ENCODE assay signal across 9 mouse cellular contexts in genomic region chr7:120754671-120755070, GRCm38 (mm10). TPM values are rescaled to one million over a fixed set of nuclear protein-coding genes. Genes with fewer than 3 reads are reported as not detected.
DNase-seq lines count a peak whose midpoint lies in the region; ATAC-seq and TF ChIP-seq lines count a peak whose summit lies in the region.
"Had no signal": no experiment of that assay in that cellular context is flagged by ENCODE, and none has a peak within 500 bp of the region (broad histone marks: within the 10 kb centered on the region; RNA-seq: fewer than 3 reads in every experiment).

No protein-coding gene starts in this region.

- H3K27me3 ChIP-seq in C2C12 (ENCODE audit: control insufficient read depth, insufficient read depth, insufficient read length) = peaks cover 7% of the 10 kb centered on the region
- H3K27me3 ChIP-seq in embryonic facial prominence, embryonic 15.5 days = no peaks in the 10 kb centered on the region
- H3K27me3 ChIP-seq in heart, postnatal 0 days (ENCODE audit: control insufficient read depth, insufficient read depth, low read length) = no peaks in the 10 kb centered on the region
- H3K27me3 ChIP-seq in liver, embryonic 16.5 days (ENCODE audit: control insufficient read depth, insufficient read depth, low read depth, low read length) = no peaks in the 10 kb centered on the region
- H3K27me3 ChIP-seq in neural tube, embryonic 14.5 days (ENCODE audit: control insufficient read depth, insufficient read depth, low read length) = no peaks in the 10 kb centered on the region
- H3K27me3 ChIP-seq: embryonic facial prominence, embryonic 13.5 days had no signal

- H3K27ac ChIP-seq in embryonic facial prominence, embryonic 15.5 days (replicated peaks) = no peak overlapping the region
- no peak overlapping the region for H3K27ac ChIP-seq in heart, postnatal 0 days (ENCODE audit: low read depth)
- H3K27ac ChIP-seq in liver, embryonic 16.5 days (ENCODE audit: low read length) = no peak overlapping the region
- H3K27ac ChIP-seq in neural tube, embryonic 14.5 days (ENCODE audit: low read depth, low read length) = no peak overlapping the region
- H3K27ac ChIP-seq: embryonic facial prominence, embryonic 13.5 days had no signal

- WGBS in embryonic facial prominence, embryonic 15.5 days = 4% methylated on average over 5 of the region's 5 CpGs
- WGBS in heart, postnatal 0 days = 9% methylated on average over 5 of the region's 5 CpGs
- WGBS in liver, embryonic 16.5 days (ENCODE audit: insufficient replicate concordance) = 4% methylated on average over 5 of the region's 5 CpGs
- 6% methylated on average over 5 of the region's 5 CpGs for WGBS in neural tube, embryonic 14.5 days

- no peaks in the 10 kb centered on the region for H3K79me2 ChIP-seq in C2C12 (ENCODE audit: control insufficient read depth, insufficient read depth)

- peak; percentile 41; the same call in 1 of the 2 replicates for ATAC-seq in embryonic facial prominence, embryonic 15.5 days (ENCODE audit: insufficient number of reproducible peaks, low FRiP score, low TSS enrichment, low read depth)
- peak; percentile 82 for ATAC-seq in heart, postnatal 0 days (ENCODE audit: insufficient read depth, low read depth)
- peak; percentile 47; the same call in 1 of the 2 replicates for ATAC-seq in liver, embryonic 16.5 days (ENCODE audit: low read depth)
- peak; percentile 90; the same call in 1 of the 2 replicates for ATAC-seq in neural tube, embryonic 14.5 days (ENCODE audit: low read depth)

- H3K4me1 ChIP-seq in embryonic facial prominence, embryonic 15.5 days = no peaks in the 10 kb centered on the region
- H3K4me1 ChIP-seq in heart, postnatal 0 days (ENCODE audit: control insufficient read depth, insufficient read depth) = no peaks in the 10 kb centered on the region
- H3K4me1 ChIP-seq in liver, embryonic 16.5 days (ENCODE audit: control insufficient read depth, low read depth, low read length) = no peaks in the 10 kb centered on the region
- H3K4me1 ChIP-seq in neural tube, embryonic 14.5 days (ENCODE audit: control insufficient read depth, insufficient read depth, low read length) = no peaks in the 10 kb centered on the region
- H3K4me1 ChIP-seq: embryonic facial prominence, embryonic 13.5 days had no signal

- H3K9me3 ChIP-seq in embryonic facial prominence, embryonic 15.5 days (replicated peaks) = no peaks in the 10 kb centered on the region
- H3K9me3 ChIP-seq in heart, postnatal 0 days (replicated peaks; ENCODE audit: control insufficient read depth, low read length) = no peaks in the 10 kb centered on the region
- no peaks in the 10 kb centered on the region for H3K9me3 ChIP-seq in liver, embryonic 16.5 days (replicated peaks; ENCODE audit: control insufficient read depth, low read length)
- H3K9me3 ChIP-seq in neural tube, embryonic 14.5 days (ENCODE audit: control insufficient read depth, low read length) = no peaks in the 10 kb centered on the region
- H3K9me3 ChIP-seq: embryonic facial prominence, embryonic 13.5 days had no signal

- H3K4me3 ChIP-seq in C2C12 (ENCODE audit: insufficient read depth, poor library complexity, severe bottlenecking) = no peak overlapping the region
- H3K4me3 ChIP-seq in embryonic facial prominence, embryonic 15.5 days (replicated peaks) = no peak overlapping the region
- H3K4me3 ChIP-seq in heart, postnatal 0 days (ENCODE audit: low read depth, low read length) = no peak overlapping the region
- H3K4me3 ChIP-seq in liver, embryonic 16.5 days (ENCODE audit: low read depth, low read length) = no peak overlapping the region
- H3K4me3 ChIP-seq in neural tube, embryonic 14.5 days (ENCODE audit: low read depth, low read length) = no peak overlapping the region
- H3K4me3 ChIP-seq: embryonic facial prominence, embryonic 13.5 days had no signal

- no peaks in the 10 kb centered on the region for H3K36me3 ChIP-seq in C2C12 (ENCODE audit: control insufficient read depth, insufficient read depth)
- no peaks in the 10 kb centered on the region for H3K36me3 ChIP-seq in embryonic facial prominence, embryonic 15.5 days
- H3K36me3 ChIP-seq in heart, postnatal 0 days (replicated peaks; ENCODE audit: control insufficient read depth, insufficient read depth, low read length) = no peaks in the 10 kb centered on the region
- no peaks in the 10 kb centered on the region for H3K36me3 ChIP-seq in liver, embryonic 16.5 days (ENCODE audit: control insufficient read depth, insufficient read depth)
- H3K36me3 ChIP-seq in neural tube, embryonic 14.5 days (ENCODE audit: control insufficient read depth, insufficient read depth, low read length) = no peaks in the 10 kb centered on the region
- H3K36me3 ChIP-seq: embryonic facial prominence, embryonic 13.5 days had no signal

- H3K9ac ChIP-seq in embryonic facial prominence, embryonic 15.5 days = no peak overlapping the region
- no peak overlapping the region for H3K9ac ChIP-seq in heart, postnatal 0 days (replicated peaks; ENCODE audit: low read depth, low read length)
- no peak overlapping the region for H3K9ac ChIP-seq in liver, embryonic 16.5 days (ENCODE audit: low read depth, low read length)
- H3K9ac ChIP-seq in neural tube, embryonic 14.5 days (replicated peaks; ENCODE audit: low read depth, low read length) = no peak overlapping the region
- H3K9ac ChIP-seq: embryonic facial prominence, embryonic 13.5 days had no signal

- peak; percentile 44 to 49 for DNase-seq in adrenal gland, postnatal 4 days (ENCODE audit: low spot score in 2 of 2)
- peak; percentile 82 for DNase-seq in heart, postnatal 0 days (ENCODE audit: low spot score)
- peak; percentile 82 to 90 for DNase-seq in kidney, postnatal 25 days
- DNase-seq in telencephalon, adult 2 months (ENCODE audit: low read depth, low spot score) = peak; percentile 47

- no peak for TF ChIP-seq EP300 in heart, postnatal 0 days (IDR thresholded peaks at IDR 0.05; ENCODE audit: low read depth)

- TF ChIP-seq CTCF in C2C12 (IDR thresholded peaks at IDR 0.05; ENCODE audit: control insufficient read depth, insufficient read depth, insufficient read length) = peak; percentile 81
- TF ChIP-seq CTCF in heart, postnatal 0 days (IDR thresholded peaks at IDR 0.05; ENCODE audit: low read depth) = peak; percentile 98

- no peak overlapping the region for H3K4me2 ChIP-seq in embryonic facial prominence, embryonic 15.5 days (replicated peaks)
- H3K4me2 ChIP-seq in heart, postnatal 0 days (ENCODE audit: low read depth, low read length) = no peak overlapping the region
- H3K4me2 ChIP-seq in liver, embryonic 16.5 days (ENCODE audit: low read depth, low read length) = no peak overlapping the region
- no peak overlapping the region for H3K4me2 ChIP-seq in neural tube, embryonic 14.5 days (ENCODE audit: low read depth, low read length)

- H3ac ChIP-seq in C2C12 (ENCODE audit: control insufficient read depth, insufficient read length, low read depth) = no peak overlapping the region

- H3K79me3 ChIP-seq in C2C12 (ENCODE audit: low read depth) = no peaks in the 10 kb centered on the region

TF ChIP-seq in C2C12, 6 proteins besides CTCF, POLR2A, EP300 and RAD21:
- TF ChIP-seq MYOG (IDR thresholded peaks at IDR 0.05; ENCODE audit: control insufficient read depth, extremely low read depth, insufficient read length) (no peak), FOSL1 (IDR thresholded peaks at IDR 0.05; ENCODE audit: insufficient read depth, low read length, poor library complexity, severe bottlenecking) (no peak), USF1 (IDR thresholded peaks at IDR 0.05; ENCODE audit: low read depth) (no peak), CEBPB (IDR thresholded peaks at IDR 0.05; ENCODE audit: low read depth) (no peak), MAX (IDR thresholded peaks at IDR 0.05) (no peak), MYOD1 (IDR thresholded peaks at IDR 0.05; ENCODE audit: control insufficient read depth, insufficient read length, low read depth) (no peak)

RNA-seq across cellular contexts. Expression of gene Vwa3a, which starts 15.6 kb away (rescaled TPM):
- polyA plus RNA-seq in C2C12 (2012; fragmentation: generic; extraction: Trizol) = 0.02 TPM
- 1 to 10 TPM; 1.8 to 2.5 TPM for total RNA-seq in adrenal gland, postnatal 4 days (2021)
- polyA plus RNA-seq in embryonic facial prominence, embryonic 15.5 days (2015; fragmentation: Nextera tagmentation; extraction: Ambion mirVana) = 1.7 and 3.2 TPM in 2 replicates
- total RNA-seq in heart, postnatal 0 days (2014; rRNA removed; ENCODE audit: low replicate concordance) = 0.04 and 2.2 TPM in 2 replicates
- 0.85 and 1.1 TPM in 2 replicates for polyA plus RNA-seq in heart, postnatal 0 days (2015; fragmentation: Nextera tagmentation; extraction: Ambion mirVana)
- polyA plus RNA-seq in liver, embryonic 16.5 days (2015; fragmentation: Nextera tagmentation; extraction: Ambion mirVana) = 0.12 and 0.22 TPM in 2 replicates
- polyA plus RNA-seq in neural tube, embryonic 14.5 days (2014; fragmentation: Nextera tagmentation; extraction: Ambion mirVana) = 0.86 and 1.1 TPM in 2 replicates

RNA-seq across cellular contexts. Expression of gene Gm5737, which starts 57.5 kb away (rescaled TPM):
- polyA plus RNA-seq in C2C12 (2012; fragmentation: generic; extraction: Trizol) = not detected
- not detected for total RNA-seq in adrenal gland, postnatal 4 days (2021)
- not detected in 2 replicates for polyA plus RNA-seq in embryonic facial prominence, embryonic 15.5 days (2015; fragmentation: Nextera tagmentation; extraction: Ambion mirVana)
- total RNA-seq in heart, postnatal 0 days (2014; rRNA removed; ENCODE audit: low replicate concordance) = not detected in 2 replicates
- polyA plus RNA-seq in heart, postnatal 0 days (2015; fragmentation: Nextera tagmentation; extraction: Ambion mirVana) = not detected in 2 replicates
- not detected in 2 replicates for polyA plus RNA-seq in liver, embryonic 16.5 days (2015; fragmentation: Nextera tagmentation; extraction: Ambion mirVana)
- polyA plus RNA-seq in neural tube, embryonic 14.5 days (2014; fragmentation: Nextera tagmentation; extraction: Ambion mirVana) = not detected in 2 replicates
- polyA plus RNA-seq: embryonic facial prominence, embryonic 13.5 days had no signal
